Mouse (Mus musculus) liver, embryonic 14.5 days (tissue): Measurements from ENCODE around the gene Snrk.

Source experiments
- CTCF ChIP-seq: IDR thresholded peaks from 2 replicates; pipeline ENCODE4 v1.5.1; 2016; ENCODE audit warnings: antibody characterized with exemption, low read depth, control low read depth
- EP300 ChIP-seq: IDR thresholded peaks from 2 replicates; pipeline ENCODE4 v1.6.1; 2016; ENCODE audit warnings: antibody characterized with exemption, low read depth

DNA sequence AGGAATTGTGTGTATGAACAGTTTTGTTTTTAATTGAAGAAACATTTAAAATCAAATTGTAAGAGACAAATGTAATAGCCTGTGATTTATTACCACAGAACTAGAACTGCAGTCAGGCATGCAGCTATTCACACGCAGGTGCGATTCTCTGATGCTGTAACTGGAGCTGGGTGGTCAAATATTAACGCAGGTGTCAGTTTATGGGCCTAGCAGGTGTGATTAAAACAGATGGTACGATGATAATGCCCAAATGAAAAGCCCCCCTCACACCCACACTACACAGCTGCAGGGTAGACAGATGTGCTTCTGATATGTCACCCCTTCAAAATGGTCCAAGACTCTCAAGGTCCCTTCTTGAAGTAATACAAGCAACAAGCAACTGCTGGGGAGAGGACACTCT lies 15.9 kb upstream of the Snrk start:
- TF ChIP-seq CTCF: no peak
- TF ChIP-seq EP300: no peak
